Mouse (Mus musculus) lung, embryonic 15.5 days (tissue): Measurements from ENCODE around the gene Lamp2. TPM values are rescaled to one million over a fixed set of nuclear protein-coding genes. Genes with fewer than 3 reads are reported as not detected.

Experiments
- ATAC-seq: fragments of 200-750 bp; cut with Nextera tagmentation; 2 replicates; pipeline ENCODE4 v1.8.0; 2017; ENCODE audit warnings: moderate number of reproducible peaks, borderline replicate concordance; ENCODE audit not compliant: low FRiP score, low TSS enrichment; ENCODE audit errors: extremely low read depth
- H3K27ac ChIP-seq: fragments of 300-500 bp; sonication (generic); 2 replicates; pipeline ENCODE4 v1.5.1; 2015; ENCODE audit warnings: moderate library complexity, mild to moderate bottlenecking, inconsistent platforms
- H3K27me3 ChIP-seq: fragments of 300-500 bp; sonication (generic); 2 replicates; pipeline ENCODE4 v1.6.1; 2015; ENCODE audit warnings: inconsistent platforms
- H3K36me3 ChIP-seq: fragments of 300-500 bp; sonication (generic); 2 replicates; pipeline ENCODE4 v1.6.1; 2015; ENCODE audit warnings: inconsistent platforms
- H3K4me1 ChIP-seq: fragments of 300-500 bp; sonication (generic); 2 replicates; pipeline ENCODE4 v1.6.1; 2015; ENCODE audit warnings: inconsistent platforms
- H3K4me2 ChIP-seq: fragments of 300-500 bp; sonication (generic); 2 replicates; pipeline ENCODE4 v1.6.1; 2015; ENCODE audit warnings: inconsistent platforms, mild to moderate bottlenecking, moderate library complexity
- H3K4me3 ChIP-seq: fragments of 300-500 bp; sonication (generic); 2 replicates; pipeline ENCODE4 v1.5.1; 2015; ENCODE audit warnings: mild to moderate bottlenecking, inconsistent platforms
- H3K9ac ChIP-seq: fragments of 300-500 bp; sonication (generic); 2 replicates; pipeline ENCODE4 v1.6.1; 2015; ENCODE audit warnings: inconsistent platforms
- H3K9me3 ChIP-seq: fragments of 300-500 bp; sonication (generic); 2 replicates; pipeline ENCODE4 v1.6.1; 2016; ENCODE audit warnings: inconsistent platforms
- WGBS: fragments of 180-500 bp; shearing (Covaris S2); methylation state at CpG from one replicate; pipeline ENCODE4 v1.1.7; 2015; 5-methylcytosine and 5-hydroxymethylcytosine counted together
- polyA plus RNA-seq: library from polyadenylated mRNA; unstranded; fragments of >200 nt; fragmentation: Nextera tagmentation; extraction: Ambion mirVana; gene quantifications from 2 replicates; pipeline ENCODE4 v1.2.1, GENCODE M21; 2015

Lamp2 gene
- polyA plus RNA-seq, 1 experiment from 2014 or later, result 137 TPM

DNA sequence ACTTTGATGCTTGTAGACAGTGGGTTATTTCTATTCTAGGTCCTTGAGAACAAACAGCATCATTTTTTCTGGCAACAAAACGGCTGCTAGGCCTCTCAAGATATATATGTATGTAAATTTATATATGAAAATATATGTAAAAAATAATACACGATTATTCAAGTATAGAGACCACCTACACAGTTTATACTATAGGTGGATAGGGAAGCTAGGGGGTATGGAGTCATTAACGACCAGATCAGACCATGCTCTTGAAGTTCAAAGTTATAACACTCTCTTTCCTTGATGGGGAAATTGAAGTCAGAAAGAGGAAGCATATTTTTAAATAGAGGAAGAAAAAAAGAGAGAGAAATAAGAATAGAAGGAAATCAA, 367 bp upstream of the Lamp2 start:
- 23% methylated on average over 3 of the region's 3 CpGs for WGBS
- no peaks in the 10 kb centered on the region for H3K4me1 ChIP-seq
- H3K9ac ChIP-seq, result no peak overlapping the region
- H3K36me3 ChIP-seq, result no peaks in the 10 kb centered on the region; the same call in 1 of the 2 replicates
- no peak for ATAC-seq
- no peak overlapping the region for H3K4me2 ChIP-seq
- no peak overlapping the region for H3K27ac ChIP-seq
- no peaks in the 10 kb centered on the region for H3K9me3 ChIP-seq
- H3K27me3 ChIP-seq, result no peaks in the 10 kb centered on the region
- H3K4me3 ChIP-seq, result no peak overlapping the region

DNA sequence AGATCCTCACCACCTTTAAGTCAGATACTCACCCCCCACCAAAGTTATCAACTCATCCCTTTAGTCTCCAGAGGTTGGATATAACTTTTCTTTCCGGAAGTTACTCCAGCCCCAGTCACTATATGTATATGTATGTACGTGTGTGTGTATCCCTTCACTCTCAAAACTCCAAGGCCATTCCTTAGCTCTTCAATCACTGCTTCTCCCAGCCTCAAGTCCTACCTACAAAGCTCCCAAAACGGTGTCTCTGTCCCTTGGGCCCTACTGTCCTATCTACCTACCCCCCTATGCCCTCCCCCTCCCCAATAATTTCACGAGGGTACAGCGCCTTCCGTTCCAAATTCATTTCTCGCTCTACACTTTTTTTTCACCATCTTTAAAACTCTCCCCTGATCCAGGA, 780 bp downstream of the Lamp2 start:
- Histone ChIP-seq H3K27me3 (no peaks in the 10 kb centered on the region), H3K4me3 (peak overlapping the region; percentile 58), H3K9ac (peak overlapping the region; percentile 56), H3K36me3 (peaks cover 7% of the 10 kb centered on the region; the same call in 1 of the 2 replicates), H3K27ac (peak overlapping the region; percentile 85), H3K4me2 (peak overlapping the region; percentile 51), H3K4me1 (no peaks in the 10 kb centered on the region), H3K9me3 (no peaks in the 10 kb centered on the region)
- WGBS, result 9% methylated on average over 7 of the region's 7 CpGs
- ATAC-seq, result peak; percentile 7; the same call in 1 of the 2 replicates

DNA sequence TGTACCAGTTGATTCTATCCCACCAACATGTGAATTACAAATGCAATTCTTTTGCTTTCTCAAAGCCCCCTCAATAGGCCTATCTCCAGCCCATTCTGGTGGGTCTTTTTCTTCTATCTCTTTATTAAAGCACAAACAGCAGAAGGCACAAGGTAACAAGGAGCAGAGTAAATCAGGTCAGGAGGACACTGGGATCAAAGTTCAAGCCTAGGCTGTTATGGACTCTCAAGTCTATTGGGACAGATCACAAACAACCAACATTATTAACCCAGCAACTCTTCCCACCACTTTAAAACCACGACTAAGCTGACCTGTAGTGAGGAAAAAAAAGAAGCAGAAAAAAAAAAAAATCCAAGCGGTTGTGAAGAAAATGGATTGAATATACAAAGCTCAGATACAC, 1.4 kb downstream of the Lamp2 start:
- peak overlapping the region; percentile 51 for H3K4me2 ChIP-seq
- H3K9me3 ChIP-seq, result no peaks in the 10 kb centered on the region
- no peaks in the 10 kb centered on the region for H3K4me1 ChIP-seq
- peak overlapping the region; percentile 58 for H3K4me3 ChIP-seq
- no peak for ATAC-seq
- WGBS, result 19% methylated on average over 2 of the region's 2 CpGs
- peaks cover 13% of the 10 kb centered on the region; the same call in 1 of the 2 replicates for H3K36me3 ChIP-seq
- H3K9ac ChIP-seq, result no peak overlapping the region
- H3K27me3 ChIP-seq, result no peaks in the 10 kb centered on the region
- no peak overlapping the region for H3K27ac ChIP-seq

DNA sequence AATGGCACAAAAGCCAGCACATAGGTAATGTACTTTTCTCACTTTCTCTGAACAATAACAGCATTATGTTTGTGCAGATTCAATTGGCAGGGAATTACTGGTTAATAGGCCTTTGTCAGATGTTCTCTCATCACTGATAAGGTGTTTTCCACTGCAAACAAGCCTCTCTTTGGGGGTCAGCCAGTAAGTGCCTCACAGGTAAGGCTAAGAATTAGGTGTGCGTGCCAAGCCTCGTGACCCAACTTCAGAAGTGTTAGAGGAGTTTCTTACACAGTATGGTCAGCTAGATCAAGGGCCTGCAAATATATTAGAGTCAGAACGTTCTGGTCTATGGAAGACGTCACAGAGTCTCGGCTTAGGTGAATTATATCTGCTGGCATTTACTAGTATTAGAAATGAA, 2.3 kb downstream of the Lamp2 start:
- 64% methylated on average over 5 of the region's 5 CpGs for WGBS
- no peak for ATAC-seq
- peaks cover 18% of the 10 kb centered on the region; the same call in 1 of the 2 replicates for H3K36me3 ChIP-seq
- no peak overlapping the region for H3K4me3 ChIP-seq
- H3K4me2 ChIP-seq, result no peak overlapping the region
- H3K27ac ChIP-seq, result no peak overlapping the region
- H3K9me3 ChIP-seq, result no peaks in the 10 kb centered on the region
- H3K4me1 ChIP-seq, result no peaks in the 10 kb centered on the region
- no peaks in the 10 kb centered on the region for H3K27me3 ChIP-seq
- no peak overlapping the region for H3K9ac ChIP-seq

DNA sequence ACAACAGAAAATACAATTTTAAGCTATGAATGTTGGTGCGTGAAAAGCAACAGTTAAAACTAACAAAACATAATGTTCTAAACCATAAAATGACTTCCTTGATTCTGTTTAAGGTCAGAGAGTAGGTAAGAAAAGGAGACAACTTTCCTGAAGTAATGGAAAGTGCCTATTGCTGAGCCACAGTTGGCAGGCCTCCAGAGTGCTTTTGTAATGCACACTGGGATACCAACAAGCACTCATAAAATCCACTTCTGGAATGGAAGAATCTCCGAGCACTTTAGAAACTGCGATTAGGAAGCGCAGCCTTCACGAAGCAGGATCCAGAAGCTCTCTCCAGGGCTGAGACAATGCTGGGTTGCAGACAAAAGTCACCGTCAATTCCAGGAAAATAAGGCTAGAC, 5.8 kb downstream of the Lamp2 start:
- no peak overlapping the region for H3K4me2 ChIP-seq
- no peak overlapping the region for H3K4me3 ChIP-seq
- no peaks in the 10 kb centered on the region for H3K9me3 ChIP-seq
- no peak for ATAC-seq
- H3K27me3 ChIP-seq, result no peaks in the 10 kb centered on the region
- H3K27ac ChIP-seq, result no peak overlapping the region
- no peaks in the 10 kb centered on the region for H3K4me1 ChIP-seq
- peaks cover 18% of the 10 kb centered on the region; the same call in 1 of the 2 replicates for H3K36me3 ChIP-seq
- no peak overlapping the region for H3K9ac ChIP-seq
- 87% methylated on average over 6 of the region's 6 CpGs for WGBS

DNA sequence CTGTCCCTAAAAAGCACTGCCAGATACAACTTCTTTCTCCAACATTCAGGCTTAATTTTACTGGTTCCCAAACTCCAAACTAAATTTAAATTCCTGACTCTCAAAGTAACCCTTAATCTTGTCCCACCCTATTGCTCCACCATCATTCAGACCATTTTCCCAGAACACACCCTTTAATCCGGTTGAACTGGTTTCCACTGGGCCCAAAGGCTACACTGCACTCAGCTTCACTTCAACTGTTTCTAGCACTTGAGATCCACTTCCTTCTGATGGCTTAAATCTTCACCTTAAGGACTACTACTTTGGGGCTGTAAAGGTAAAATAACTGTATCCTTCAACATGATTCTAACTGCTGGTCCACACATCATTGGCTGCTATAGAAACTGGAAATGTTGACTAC, 10.5 kb downstream of the Lamp2 start:
- no peak overlapping the region for H3K4me2 ChIP-seq
- H3K4me1 ChIP-seq, result no peaks in the 10 kb centered on the region
- no peaks in the 10 kb centered on the region for H3K27me3 ChIP-seq
- H3K27ac ChIP-seq, result no peak overlapping the region
- H3K9me3 ChIP-seq, result no peaks in the 10 kb centered on the region
- no peak overlapping the region for H3K9ac ChIP-seq
- 77% methylated on average over 1 of the region's 1 CpGs for WGBS
- peaks cover 14% of the 10 kb centered on the region; the same call in 1 of the 2 replicates for H3K36me3 ChIP-seq
- H3K4me3 ChIP-seq, result no peak overlapping the region
- ATAC-seq, result no peak

DNA sequence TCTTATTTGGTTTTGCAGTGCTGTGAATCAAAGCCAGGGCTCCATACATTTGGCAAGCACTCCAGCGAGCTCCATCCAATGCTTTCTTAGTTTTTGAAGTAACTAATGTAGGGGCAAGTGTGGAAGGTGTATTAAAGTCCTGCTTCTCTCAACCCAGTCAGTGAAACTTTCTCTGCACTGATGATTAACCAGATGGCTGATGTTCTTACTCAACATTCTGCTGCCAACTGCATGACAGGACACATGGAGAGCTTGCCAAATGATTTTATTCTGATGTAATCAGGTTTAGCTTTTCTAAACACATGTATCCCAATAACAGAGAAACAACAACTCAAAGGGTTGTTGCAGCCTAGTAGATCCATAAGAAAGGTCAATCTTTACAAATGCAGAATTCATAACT, 13.8 kb downstream of the Lamp2 start:
- Histone ChIP-seq H3K4me3 (no peak overlapping the region), H3K9ac (no peak overlapping the region), H3K9me3 (no peaks in the 10 kb centered on the region), H3K36me3 (no peaks in the 10 kb centered on the region), H3K27ac (no peak overlapping the region), H3K27me3 (no peaks in the 10 kb centered on the region), H3K4me1 (no peaks in the 10 kb centered on the region), H3K4me2 (no peak overlapping the region)
- WGBS, result 65% methylated on average over 1 of the region's 1 CpGs
- no peak for ATAC-seq

DNA sequence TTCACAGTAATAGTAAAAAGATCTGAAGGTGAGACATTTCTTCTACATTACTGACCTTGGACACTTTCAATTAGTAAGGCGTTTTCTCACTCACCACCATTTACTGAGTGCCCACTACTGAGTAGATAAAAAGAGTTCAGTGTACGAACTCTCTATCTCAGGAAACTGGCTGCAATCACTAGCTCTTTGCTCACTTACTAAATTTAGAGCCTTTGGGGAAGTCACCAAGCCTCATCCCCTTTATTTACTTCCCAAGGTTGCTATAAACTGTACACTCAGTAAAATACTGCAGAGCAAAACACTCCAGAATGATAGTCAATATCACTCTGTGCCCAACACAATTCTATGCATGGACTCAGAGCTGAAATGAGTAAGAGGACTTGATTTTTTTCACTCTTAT, 16.6 kb downstream of the Lamp2 start:
- H3K4me1 ChIP-seq, result no peaks in the 10 kb centered on the region
- H3K36me3 ChIP-seq, result no peaks in the 10 kb centered on the region
- no peak overlapping the region for H3K27ac ChIP-seq
- no peak overlapping the region for H3K9ac ChIP-seq
- no peak for ATAC-seq
- no peak overlapping the region for H3K4me3 ChIP-seq
- no peaks in the 10 kb centered on the region for H3K9me3 ChIP-seq
- 56% methylated on average over 2 of the region's 2 CpGs for WGBS
- no peak overlapping the region for H3K4me2 ChIP-seq
- no peaks in the 10 kb centered on the region for H3K27me3 ChIP-seq

DNA sequence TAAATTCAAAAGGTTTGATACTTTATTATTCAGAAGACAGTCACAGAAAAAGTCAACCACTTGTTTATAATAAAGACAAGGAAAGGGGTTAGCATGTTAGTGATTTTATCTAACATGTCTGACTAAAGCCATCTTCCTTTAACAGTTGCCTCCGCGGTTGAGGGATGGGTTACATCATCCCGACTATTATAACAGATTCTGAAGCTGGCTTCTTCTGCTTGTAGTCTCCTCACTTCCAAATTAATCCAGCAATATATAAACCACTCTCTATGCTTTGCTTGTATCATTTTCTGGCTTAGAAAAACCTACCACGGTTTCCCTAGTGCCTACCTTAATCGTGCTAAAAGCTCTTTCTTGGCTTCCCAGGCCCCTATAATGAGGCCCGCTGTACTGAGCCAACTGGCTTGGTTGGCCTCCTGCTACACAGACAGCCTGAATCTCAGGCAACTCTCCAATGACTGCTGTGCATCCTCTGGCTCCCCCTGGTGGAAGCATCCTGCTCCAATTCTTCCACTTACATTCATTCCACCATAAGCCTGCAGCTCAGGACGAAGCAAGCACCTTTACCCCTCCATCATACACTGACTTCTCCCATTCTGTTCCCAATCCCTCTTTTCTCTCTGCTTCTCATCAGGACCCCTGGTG, 18.0 kb downstream of the Lamp2 start:
- no peak overlapping the region for H3K4me2 ChIP-seq
- H3K36me3 ChIP-seq, result no peaks in the 10 kb centered on the region
- H3K4me1 ChIP-seq, result no peaks in the 10 kb centered on the region
- peak; percentile 64; the same call in 1 of the 2 replicates for ATAC-seq
- WGBS, result 42% methylated on average over 7 of the region's 7 CpGs
- no peak overlapping the region for H3K9ac ChIP-seq
- H3K9me3 ChIP-seq, result no peaks in the 10 kb centered on the region
- H3K27ac ChIP-seq, result no peak overlapping the region
- H3K4me3 ChIP-seq, result no peak overlapping the region
- no peaks in the 10 kb centered on the region for H3K27me3 ChIP-seq

DNA sequence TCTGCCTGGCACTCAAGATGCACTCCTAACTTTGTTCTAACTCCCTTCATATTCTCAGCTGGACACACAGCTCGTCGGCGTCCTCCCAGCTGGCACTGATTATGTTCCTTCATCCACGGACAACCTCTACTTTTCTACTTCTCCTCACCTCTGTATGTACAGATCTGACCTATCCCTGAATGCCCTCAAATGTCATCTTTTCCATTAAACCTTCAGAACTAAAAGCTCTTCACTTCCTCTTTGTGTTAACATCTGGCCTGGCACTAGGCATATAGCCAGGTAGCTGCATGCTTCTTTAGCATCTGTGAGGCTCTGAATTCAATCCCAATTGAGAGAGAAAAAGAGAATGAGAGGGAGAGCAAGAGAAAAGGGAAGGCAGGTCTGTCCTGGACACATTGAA, 26.8 kb downstream of the Lamp2 start:
- peaks cover 3% of the 10 kb centered on the region for H3K36me3 ChIP-seq
- no peaks in the 10 kb centered on the region for H3K27me3 ChIP-seq
- WGBS, result 87% methylated on average over 4 of the region's 4 CpGs
- no peak overlapping the region for H3K27ac ChIP-seq
- no peak overlapping the region for H3K9ac ChIP-seq
- no peaks in the 10 kb centered on the region for H3K4me1 ChIP-seq
- H3K4me2 ChIP-seq, result no peak overlapping the region
- ATAC-seq, result no peak
- H3K9me3 ChIP-seq, result no peaks in the 10 kb centered on the region
- H3K4me3 ChIP-seq, result no peak overlapping the region

DNA sequence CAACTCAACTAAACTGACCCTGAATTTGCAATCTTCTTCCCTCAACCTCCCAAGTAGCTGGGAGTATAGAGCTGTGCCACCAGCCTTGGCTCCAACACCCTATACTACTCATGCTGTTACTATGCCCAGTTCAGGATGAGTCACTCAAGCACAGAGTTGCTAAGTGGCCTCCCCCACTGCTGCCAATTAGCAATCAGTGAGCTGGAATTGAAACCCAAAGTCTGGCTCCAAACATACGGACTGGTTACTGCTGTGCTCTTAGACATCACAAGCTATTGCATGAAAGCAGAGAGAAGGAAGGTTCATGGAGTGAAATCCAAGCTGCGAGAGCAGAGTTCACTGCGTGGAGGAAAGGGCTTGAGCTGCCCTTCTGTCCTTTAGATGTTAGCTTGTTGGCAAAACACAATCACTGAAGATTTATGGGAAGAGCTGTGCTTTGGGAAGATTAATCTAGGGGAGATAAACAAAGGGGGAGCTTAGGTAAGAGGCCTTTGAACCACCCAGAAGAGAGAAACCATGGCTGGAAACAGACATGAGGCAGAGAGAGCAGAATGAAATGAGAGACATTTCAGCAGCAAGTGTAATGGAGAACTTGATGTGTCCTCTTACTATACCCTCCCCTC, 27.3 kb downstream of the Lamp2 start:
- no peaks in the 10 kb centered on the region for H3K27me3 ChIP-seq
- H3K9ac ChIP-seq, result no peak overlapping the region
- ATAC-seq, result no peak
- no peaks in the 10 kb centered on the region for H3K4me1 ChIP-seq
- H3K36me3 ChIP-seq, result peaks cover 3% of the 10 kb centered on the region
- H3K4me2 ChIP-seq, result no peak overlapping the region
- no peak overlapping the region for H3K27ac ChIP-seq
- H3K9me3 ChIP-seq, result no peaks in the 10 kb centered on the region
- H3K4me3 ChIP-seq, result no peak overlapping the region
- WGBS, result 73% methylated on average over 3 of the region's 3 CpGs

DNA sequence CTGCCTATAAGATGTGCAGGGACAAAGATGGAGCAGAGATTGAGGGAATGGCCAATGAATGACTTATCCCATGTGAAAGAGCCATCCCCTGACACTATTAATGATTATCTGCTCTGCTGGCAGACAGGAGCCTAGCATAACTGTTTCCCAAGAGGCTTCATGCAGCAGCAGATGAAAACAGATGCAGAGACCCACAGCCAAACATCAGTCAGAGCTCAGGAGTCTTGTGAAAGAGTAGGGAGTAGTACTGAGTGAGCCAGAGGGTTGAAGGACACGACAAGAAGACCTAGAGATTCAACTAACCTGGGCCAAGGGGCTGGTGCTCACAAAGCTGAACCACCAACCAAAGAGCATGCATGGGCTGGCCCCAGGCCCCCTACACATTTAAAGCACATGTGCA, 30.2 kb downstream of the Lamp2 start:
- ATAC-seq, result no peak
- H3K36me3 ChIP-seq, result peaks cover 3% of the 10 kb centered on the region
- WGBS, result 87% methylated on average over 1 of the region's 1 CpGs

More for the DNA sequence above, 30.2 kb downstream of the Lamp2 start:
- Histone ChIP-seq H3K9ac (no peak overlapping the region), H3K27ac (no peak overlapping the region), H3K9me3 (no peaks in the 10 kb centered on the region), H3K27me3 (no peaks in the 10 kb centered on the region), H3K4me1 (no peaks in the 10 kb centered on the region), H3K4me3 (no peak overlapping the region), H3K4me2 (no peak overlapping the region)
